Mouse (Mus musculus) liver (tissue): ENCODE data around the gene Pspc1.
"Not testable (repeated sequence)": the region's sequence is repeated elsewhere in the genome, so short reads cannot be mapped to it uniquely, and the experiment has no call there.

ENCODE experiments used
- DNase-seq: peaks from one replicate; pipeline ENCODE4 v3.0.0-alpha.2; 2020; ENCODE audit warnings: mixed read lengths

Gene Pspc1

GRCm38 (mm10) chr14:56778200-56778932 is at the start of gene Pspc1:
Gene Pspc1 (minus strand): TSS chr14:56778316.
- DNase-seq, result peak; percentile 97

GRCm38 (mm10) chr14:56824562-56824961 is 46.4 kb upstream of the Pspc1 start:
- DNase-seq, result no peak

DNA sequence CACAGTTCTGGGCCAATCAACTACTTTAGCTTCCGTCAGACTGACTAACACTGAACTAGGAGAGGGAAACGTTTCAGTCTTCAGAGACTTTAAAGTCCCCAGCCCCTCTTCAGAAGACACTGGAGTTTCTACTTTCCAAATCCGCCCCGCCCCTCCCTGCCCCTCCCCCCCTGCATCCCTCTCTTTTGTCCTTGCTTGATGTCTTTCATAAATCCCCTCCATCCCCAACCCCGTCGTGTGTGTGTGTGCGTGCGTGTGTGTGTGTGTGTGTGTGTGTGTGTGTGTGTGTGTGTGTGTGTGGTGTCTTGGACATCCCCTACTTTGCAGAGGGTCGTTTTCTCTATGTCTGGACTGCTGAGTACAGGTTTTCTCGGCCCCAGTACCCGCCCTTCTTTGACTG is 39.5 kb upstream of the Pspc1 start:
- no peak for DNase-seq

GRCm38 (mm10) chr14:56817131-56817530 is 39.0 kb upstream of the Pspc1 start:
- no peak for DNase-seq

DNA sequence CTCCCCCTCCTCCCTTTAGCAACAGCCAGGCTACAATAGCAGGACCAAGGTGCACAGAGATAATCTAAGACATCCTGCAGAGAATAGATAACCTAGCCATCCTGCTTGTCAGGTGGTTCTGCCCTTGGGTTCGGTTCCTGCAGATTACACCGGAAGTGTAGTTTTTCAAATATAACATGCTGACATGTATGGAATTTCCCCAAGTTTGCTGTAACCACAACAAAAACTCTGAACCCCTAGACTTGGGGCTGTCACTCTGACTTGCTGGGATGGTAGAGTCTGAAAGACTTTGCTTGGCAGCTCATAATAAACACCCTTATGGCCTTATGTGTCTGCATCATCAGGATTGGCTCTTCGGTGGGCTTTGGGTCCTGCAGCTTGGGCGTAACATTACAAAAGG is 38.4 kb upstream of the Pspc1 start:
- no peak for DNase-seq

DNA sequence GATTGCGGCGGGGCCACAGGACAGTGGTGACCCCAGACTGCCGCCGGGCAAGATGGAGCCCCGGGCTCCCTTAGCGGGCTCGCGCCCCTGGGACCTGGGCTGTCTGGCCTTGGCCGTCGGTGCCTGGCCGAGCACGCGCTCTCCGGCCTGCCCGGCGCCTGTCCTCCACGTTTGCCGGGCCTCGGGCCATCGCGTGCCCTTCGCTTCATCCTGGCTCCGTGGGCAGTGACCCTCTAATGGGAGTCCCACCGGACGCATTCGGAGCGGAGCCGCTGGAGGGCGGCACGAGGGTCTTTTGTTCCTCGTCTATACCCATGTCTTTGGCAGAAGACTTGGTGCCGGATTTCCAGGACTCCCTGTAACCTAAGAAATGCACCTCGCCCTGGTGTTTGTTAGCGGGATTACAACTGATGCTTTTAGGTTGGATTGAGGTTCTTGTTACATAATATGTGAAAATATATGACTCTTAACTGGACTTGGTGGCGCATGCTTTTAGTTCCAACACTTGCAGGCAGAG is 34.5 kb upstream of the Pspc1 start:
- peak; percentile 67 for DNase-seq

- DNase-seq, result peak; percentile 92
Measured at GRCm38 (mm10) chr14:56811701-56812339, 33.7 kb upstream of the Pspc1 start, which contains the start of gene Zmym5. Gene Zmym5 (minus strand): TSS chr14:56811716.

- DNase-seq, result peak; percentile 70
Measured at GRCm38 (mm10) chr14:56810781-56811690, 32.9 kb upstream of the Pspc1 start.

DNA sequence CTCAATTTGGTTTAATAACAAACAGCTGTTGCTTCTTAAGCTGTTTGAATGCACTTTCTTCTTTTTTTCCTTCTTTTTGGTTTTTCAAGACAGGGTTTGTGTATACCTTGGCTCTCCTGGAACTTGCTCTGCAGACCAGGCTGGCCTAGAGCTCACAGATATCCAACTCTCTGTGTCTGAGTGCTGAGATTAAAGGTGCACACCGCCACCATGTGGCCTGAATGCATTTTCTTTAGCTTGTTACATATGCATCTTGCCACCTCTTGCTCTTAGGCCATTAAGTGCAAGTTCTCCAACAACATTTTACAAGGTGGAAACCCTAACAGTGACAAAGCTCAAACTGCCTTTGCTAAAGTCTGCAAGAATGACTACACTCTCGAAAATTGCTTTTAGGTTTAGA is 15.1 kb upstream of the Pspc1 start:
- DNase-seq, result peak; percentile 61

DNA sequence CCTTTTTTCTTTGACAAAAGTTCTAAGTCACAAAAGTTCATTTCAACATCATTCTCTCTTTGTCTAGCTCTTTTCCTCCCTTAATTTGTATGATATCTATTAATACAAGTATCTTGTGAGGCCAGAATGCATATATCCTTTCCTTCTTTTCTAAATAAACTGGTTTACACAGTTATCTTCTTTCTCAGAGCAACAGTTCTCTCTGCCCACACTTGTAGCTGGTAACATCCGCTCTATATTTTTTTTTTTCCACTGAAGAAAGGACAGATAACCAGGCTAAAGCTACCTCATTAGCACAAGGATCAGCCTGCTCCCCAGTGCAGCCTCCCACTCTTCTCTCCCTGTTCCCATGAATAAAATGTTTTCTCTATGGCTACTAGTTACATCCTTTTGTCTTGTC is 6.5 kb upstream of the Pspc1 start:
- no peak for DNase-seq

- DNase-seq, result no peak
Measured at GRCm38 (mm10) chr14:56778933-56779300, 801 bp upstream of the Pspc1 start.

DNA sequence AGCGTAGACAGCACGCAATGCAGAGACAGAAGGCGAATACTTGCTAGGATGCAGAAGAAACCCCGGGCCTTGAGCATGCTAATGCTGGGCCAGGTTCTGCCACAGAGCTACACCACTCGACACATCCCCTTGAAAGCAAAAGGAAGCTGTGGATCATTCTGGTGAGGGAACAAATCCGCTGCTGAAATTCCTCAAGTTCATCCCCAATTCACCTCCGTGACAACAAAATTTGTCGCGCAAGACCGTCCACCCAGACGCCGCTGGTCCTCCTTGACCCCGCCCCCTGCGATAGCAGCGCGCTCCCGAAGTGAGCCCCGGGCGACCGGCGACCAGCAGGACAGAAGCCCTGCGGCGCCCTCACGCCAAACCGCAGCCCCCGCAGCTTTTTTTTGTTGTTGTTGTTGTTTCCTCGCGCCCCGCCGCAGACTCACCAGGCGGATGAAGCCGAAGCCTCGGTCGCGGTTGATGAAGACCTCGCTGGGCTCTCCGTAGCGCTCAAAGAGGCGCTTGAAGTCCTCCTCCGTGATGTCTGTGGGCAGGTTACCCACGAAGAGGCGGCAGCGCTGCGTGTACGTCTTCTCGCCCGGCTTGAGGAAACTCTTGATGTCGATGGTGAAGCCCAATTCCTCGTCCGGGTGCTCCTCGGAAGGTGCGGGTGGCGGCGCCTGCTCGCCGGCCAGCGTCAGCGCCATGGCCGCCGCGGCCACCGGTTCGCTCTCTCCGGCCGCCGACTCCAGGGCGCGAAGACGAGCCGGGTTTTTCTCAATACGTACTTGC is 568 bp downstream of the Pspc1 start:
- DNase-seq, result peak; percentile 91

DNA sequence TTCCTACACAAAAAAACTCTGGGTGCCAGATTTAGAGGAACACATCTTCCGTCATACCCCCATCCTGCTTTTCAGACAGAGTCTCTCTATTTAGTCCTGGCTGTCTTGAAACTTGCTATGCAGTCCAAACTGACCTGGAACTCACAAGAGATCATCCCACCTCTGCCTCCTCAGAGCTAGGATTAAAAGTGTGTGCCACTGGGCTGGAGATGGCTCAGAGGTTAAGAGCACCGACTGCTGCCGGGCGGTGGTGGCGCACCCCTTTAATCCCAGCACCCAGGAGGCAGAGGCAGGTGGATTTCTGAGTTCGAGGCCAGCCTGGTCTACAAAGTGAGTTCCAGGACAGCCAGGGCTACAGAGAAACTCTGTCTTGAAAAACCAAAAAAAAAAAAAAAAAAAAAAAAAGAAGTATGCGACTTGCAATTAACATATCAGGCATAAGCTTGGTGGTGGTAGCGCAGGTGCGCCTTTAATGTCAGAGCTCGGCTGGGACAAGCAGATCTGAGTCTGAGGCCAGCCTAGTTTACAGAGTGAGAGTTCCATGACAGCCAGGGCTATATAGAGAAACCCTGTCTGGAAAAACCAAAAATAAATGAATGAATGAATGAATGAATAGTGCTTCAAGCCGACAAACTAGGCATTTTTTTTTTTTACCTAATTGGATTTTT is 1.4 kb downstream of the Pspc1 start:
- peak; percentile 25 for DNase-seq

- no peak for DNase-seq
Measured at GRCm38 (mm10) chr14:56775416-56775815, 2.7 kb downstream of the Pspc1 start.

- not testable (repeated sequence) for DNase-seq
Measured at GRCm38 (mm10) chr14:56766438-56766837, 11.7 kb downstream of the Pspc1 start.

GRCm38 (mm10) chr14:56765117-56765516 is 13.0 kb downstream of the Pspc1 start:
- not testable (repeated sequence) for DNase-seq

DNA sequence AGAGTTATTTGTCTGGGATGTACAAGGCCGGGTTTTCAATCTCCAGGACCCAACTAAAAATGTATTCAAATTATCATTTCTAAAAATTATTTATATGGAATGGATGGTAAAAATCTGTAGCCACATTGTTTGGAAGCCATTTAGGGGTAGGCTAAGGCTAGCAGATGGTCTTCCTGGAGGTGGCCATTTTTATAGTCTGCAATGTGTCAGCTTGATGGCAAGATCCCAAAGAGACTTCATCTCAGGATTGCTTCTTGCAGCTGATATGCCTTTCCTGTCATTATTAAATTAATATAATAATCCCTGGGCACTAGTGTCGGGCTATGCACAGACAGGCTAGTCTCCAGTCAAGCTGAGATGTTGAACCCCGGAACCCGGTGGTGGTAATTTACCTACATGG is 26.8 kb downstream of the Pspc1 start:
- DNase-seq, result no peak

DNA sequence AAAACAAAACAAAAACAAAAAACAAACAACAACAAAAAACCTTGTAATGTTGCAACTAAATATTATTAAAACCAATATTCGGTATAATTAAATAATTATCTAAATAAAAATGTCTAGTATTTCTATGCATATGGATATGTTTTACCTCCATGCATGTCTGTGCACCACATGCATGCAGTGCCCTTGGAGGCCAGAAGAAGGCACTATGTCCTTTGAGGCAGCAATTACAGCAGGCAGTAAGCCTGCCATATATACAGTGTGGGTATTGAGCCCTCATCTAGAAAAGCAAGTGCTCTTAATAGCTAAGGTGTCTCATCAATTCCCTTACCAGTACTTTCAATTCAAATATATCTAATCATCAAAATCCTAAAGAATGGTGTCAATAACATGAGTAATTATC is 37.9 kb downstream of the Pspc1 start:
- peak; percentile 19 for DNase-seq

DNA sequence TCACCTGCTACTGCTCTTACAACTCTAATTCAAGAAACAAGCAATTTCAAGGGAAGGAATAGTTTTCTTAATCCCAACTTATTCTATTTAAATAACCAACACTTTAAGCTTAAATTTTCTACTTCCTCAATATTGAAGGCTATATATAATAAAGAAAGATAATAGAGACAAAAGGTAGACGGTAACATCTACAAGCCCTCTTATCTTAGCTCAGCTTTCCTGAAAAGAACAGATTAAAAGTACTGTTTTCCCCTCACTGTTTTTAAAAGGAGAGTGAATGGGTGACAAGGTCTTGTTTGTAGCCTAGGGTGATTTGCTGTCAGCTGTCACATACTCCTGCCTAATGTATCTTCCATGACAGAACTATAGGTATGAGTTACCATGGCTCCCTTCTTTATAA is 51.6 kb downstream of the Pspc1 start:
- DNase-seq, result no peak

DNA sequence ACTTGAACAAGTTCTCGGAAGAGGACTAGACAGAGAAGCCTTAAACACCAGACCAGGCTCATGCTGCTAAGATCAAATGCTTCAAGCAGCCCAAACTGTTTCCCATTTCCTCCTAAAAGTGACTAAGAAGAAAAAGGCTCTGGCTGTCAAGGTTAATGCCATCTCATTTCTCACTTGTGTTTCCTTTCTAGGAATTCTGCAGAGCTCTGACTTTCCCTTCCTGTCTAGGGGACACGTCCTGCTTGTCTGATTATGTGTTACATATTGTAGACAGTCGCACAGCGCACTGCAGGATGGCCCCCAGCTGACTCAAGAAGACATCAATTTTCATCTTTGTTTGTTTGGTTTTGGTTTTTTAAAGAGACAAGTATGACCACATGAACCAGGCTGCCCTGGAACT is 72.4 kb downstream of the Pspc1 start:
- DNase-seq, result no peak

GRCm38 (mm10) chr14:56702644-56703043 is 75.5 kb downstream of the Pspc1 start:
- DNase-seq, result peak; percentile 17

- no peak for DNase-seq
Measured at GRCm38 (mm10) chr14:56697836-56698235, 80.3 kb downstream of the Pspc1 start.
